Mouse (Mus musculus): ENCODE results near the gene Cyp19a1. TPM values are rescaled to one million over a fixed set of nuclear protein-coding genes. Genes with fewer than 3 reads are reported as not detected.
A peak's percentile ranks its signal among the peaks of the same experiment; 100 is the strongest.

Gene Cyp19a1
- polyA plus RNA-seq, 1 experiment from 2014 or later, result not detected

GRCm38 (mm10) chr9:54279046-54279589, 11.2 kb upstream of the Cyp19a1 start:
- Histone ChIP-seq H3K9me3 (ENCODE audit: control insufficient read depth, low read length) (no peaks in the 10 kb centered on the region), H3K36me3 (ENCODE audit: control insufficient read depth, insufficient read depth, low read length) (no peaks in the 10 kb centered on the region), H3K27me3 (ENCODE audit: control insufficient read depth, insufficient read depth, low read length) (no peaks in the 10 kb centered on the region), H3K4me3 (ENCODE audit: low read depth, low read length) (no peak overlapping the region), H3K27ac (ENCODE audit: low read depth, low read length) (no peak overlapping the region), H3K4me2 (no peak overlapping the region), H3K9ac (ENCODE audit: low read length) (no peak overlapping the region), H3K4me1 (ENCODE audit: control insufficient read depth, insufficient read depth, low read length) (no peaks in the 10 kb centered on the region)
- no peak for ATAC-seq (ENCODE audit: low FRiP score)
- no peak for DNase-seq (ENCODE audit: low spot score, missing footprints)
- WGBS, result 85% methylated on average over 12 of the region's 12 CpGs

GRCm38 (mm10) chr9:54275283-54275682, 7.4 kb upstream of the Cyp19a1 start:
- ATAC-seq (ENCODE audit: low FRiP score), result no peak

GRCm38 (mm10) chr9:54270889-54271288, 3.0 kb upstream of the Cyp19a1 start:
- no peak for ATAC-seq (ENCODE audit: low FRiP score)
- no peak overlapping the region for H3K27ac ChIP-seq (ENCODE audit: low read depth, low read length)
- H3K4me3 ChIP-seq (ENCODE audit: low read depth, low read length), result no peak overlapping the region
- no peak overlapping the region for H3K9ac ChIP-seq (ENCODE audit: low read length)
- no peaks in the 10 kb centered on the region for H3K4me1 ChIP-seq (ENCODE audit: control insufficient read depth, insufficient read depth, low read length)
- no peaks in the 10 kb centered on the region for H3K9me3 ChIP-seq (ENCODE audit: control insufficient read depth, low read length)
- no peak overlapping the region for H3K4me2 ChIP-seq
- no peaks in the 10 kb centered on the region for H3K36me3 ChIP-seq (ENCODE audit: control insufficient read depth, insufficient read depth, low read length)
- WGBS, result 54% methylated on average over 5 of the region's 5 CpGs
- DNase-seq (ENCODE audit: low spot score, missing footprints), result peak; percentile 84
- H3K27me3 ChIP-seq (ENCODE audit: control insufficient read depth, insufficient read depth, low read length), result no peaks in the 10 kb centered on the region

More at GRCm38 (mm10) chr9:54275283-54275682, 7.4 kb upstream of the Cyp19a1 start:
- H3K4me1 ChIP-seq (ENCODE audit: control insufficient read depth, insufficient read depth, low read length), result no peaks in the 10 kb centered on the region
- 85% methylated on average over 4 of the region's 4 CpGs for WGBS
- DNase-seq (ENCODE audit: low spot score, missing footprints), result no peak
- no peak overlapping the region for H3K9ac ChIP-seq (ENCODE audit: low read length)
- H3K27ac ChIP-seq (ENCODE audit: low read depth, low read length), result no peak overlapping the region
- no peaks in the 10 kb centered on the region for H3K36me3 ChIP-seq (ENCODE audit: control insufficient read depth, insufficient read depth, low read length)
- no peak overlapping the region for H3K4me2 ChIP-seq
- H3K9me3 ChIP-seq (ENCODE audit: control insufficient read depth, low read length), result no peaks in the 10 kb centered on the region
- no peaks in the 10 kb centered on the region for H3K27me3 ChIP-seq (ENCODE audit: control insufficient read depth, insufficient read depth, low read length)
- H3K4me3 ChIP-seq (ENCODE audit: low read depth, low read length), result no peak overlapping the region

- Histone ChIP-seq H3K4me3 (ENCODE audit: low read depth, low read length) (no peak overlapping the region), H3K36me3 (ENCODE audit: control insufficient read depth, insufficient read depth, low read length) (no peaks in the 10 kb centered on the region), H3K4me1 (ENCODE audit: control insufficient read depth, insufficient read depth, low read length) (no peaks in the 10 kb centered on the region), H3K27ac (ENCODE audit: low read depth, low read length) (no peak overlapping the region), H3K9me3 (ENCODE audit: control insufficient read depth, low read length) (no peaks in the 10 kb centered on the region), H3K27me3 (ENCODE audit: control insufficient read depth, insufficient read depth, low read length) (no peaks in the 10 kb centered on the region), H3K4me2 (no peak overlapping the region), H3K9ac (ENCODE audit: low read length) (no peak overlapping the region)
- ATAC-seq (ENCODE audit: low FRiP score) (no peak), DNase-seq (ENCODE audit: low spot score, missing footprints) (no peak)
- WGBS, result 84% methylated on average over 6 of the region's 6 CpGs
Measured at GRCm38 (mm10) chr9:54269987-54270386, 2.1 kb upstream of the Cyp19a1 start.

- Histone ChIP-seq H3K4me3 (ENCODE audit: low read depth, low read length) (no peak overlapping the region), H3K9ac (ENCODE audit: low read length) (no peak overlapping the region), H3K27ac (ENCODE audit: low read depth, low read length) (no peak overlapping the region), H3K27me3 (ENCODE audit: control insufficient read depth, insufficient read depth, low read length) (no peaks in the 10 kb centered on the region), H3K9me3 (ENCODE audit: control insufficient read depth, low read length) (no peaks in the 10 kb centered on the region), H3K4me2 (no peak overlapping the region), H3K4me1 (ENCODE audit: control insufficient read depth, insufficient read depth, low read length) (no peaks in the 10 kb centered on the region), H3K36me3 (ENCODE audit: control insufficient read depth, insufficient read depth, low read length) (no peaks in the 10 kb centered on the region)
- DNase-seq (ENCODE audit: low spot score, missing footprints), result no peak
- WGBS, result 90% methylated on average over 4 of the region's 4 CpGs
- no peak for ATAC-seq (ENCODE audit: low FRiP score)
Measured at GRCm38 (mm10) chr9:54264754-54265153, 3.2 kb downstream of the Cyp19a1 start.

GRCm38 (mm10) chr9:54244869-54245665, 22.8 kb downstream of the Cyp19a1 start:
- Histone ChIP-seq H3K4me2 (no peak overlapping the region), H3K9me3 (ENCODE audit: control insufficient read depth, low read length) (no peaks in the 10 kb centered on the region), H3K4me1 (ENCODE audit: control insufficient read depth, insufficient read depth, low read length) (no peaks in the 10 kb centered on the region), H3K4me3 (ENCODE audit: low read depth, low read length) (no peak overlapping the region), H3K27me3 (ENCODE audit: control insufficient read depth, insufficient read depth, low read length) (no peaks in the 10 kb centered on the region), H3K9ac (ENCODE audit: low read length) (no peak overlapping the region), H3K27ac (ENCODE audit: low read depth, low read length) (peak overlapping the region; percentile 48; the same call in 1 of the 2 replicates), H3K36me3 (ENCODE audit: control insufficient read depth, insufficient read depth, low read length) (no peaks in the 10 kb centered on the region)
- ATAC-seq (ENCODE audit: low FRiP score), result no peak
- no peak for DNase-seq (ENCODE audit: low spot score, missing footprints)
- 69% methylated on average over 3 of the region's 3 CpGs for WGBS

GRCm38 (mm10) chr9:54227580-54227979, 40.3 kb downstream of the Cyp19a1 start:
- no peaks in the 10 kb centered on the region for H3K4me1 ChIP-seq (ENCODE audit: control insufficient read depth, insufficient read depth, low read length)
- 59% methylated on average over 6 of the region's 6 CpGs for WGBS
- no peak overlapping the region for H3K4me2 ChIP-seq
- DNase-seq (ENCODE audit: low spot score, missing footprints), result no peak
- ATAC-seq (ENCODE audit: low FRiP score), result no peak
- no peaks in the 10 kb centered on the region for H3K36me3 ChIP-seq (ENCODE audit: control insufficient read depth, insufficient read depth, low read length)
- H3K9me3 ChIP-seq (ENCODE audit: control insufficient read depth, low read length), result no peaks in the 10 kb centered on the region
- H3K27ac ChIP-seq (ENCODE audit: low read depth, low read length), result no peak overlapping the region
- no peak overlapping the region for H3K4me3 ChIP-seq (ENCODE audit: low read depth, low read length)
- no peak overlapping the region for H3K9ac ChIP-seq (ENCODE audit: low read length)
- H3K27me3 ChIP-seq (ENCODE audit: control insufficient read depth, insufficient read depth, low read length), result no peaks in the 10 kb centered on the region

- Histone ChIP-seq H3K4me1 (ENCODE audit: control insufficient read depth, insufficient read depth, low read length) (no peaks in the 10 kb centered on the region), H3K9me3 (ENCODE audit: control insufficient read depth, low read length) (no peaks in the 10 kb centered on the region), H3K27me3 (ENCODE audit: control insufficient read depth, insufficient read depth, low read length) (no peaks in the 10 kb centered on the region), H3K9ac (ENCODE audit: low read length) (no peak overlapping the region), H3K4me2 (no peak overlapping the region), H3K36me3 (ENCODE audit: control insufficient read depth, insufficient read depth, low read length) (no peaks in the 10 kb centered on the region), H3K4me3 (ENCODE audit: low read depth, low read length) (no peak overlapping the region), H3K27ac (ENCODE audit: low read depth, low read length) (no peak overlapping the region)
- ATAC-seq (ENCODE audit: low FRiP score) (no peak), DNase-seq (ENCODE audit: low spot score, missing footprints) (no peak)
- 68% methylated on average over 5 of the region's 5 CpGs for WGBS
Measured at GRCm38 (mm10) chr9:54216511-54216910, 51.4 kb downstream of the Cyp19a1 start.

GRCm38 (mm10) chr9:54214881-54215280, 53.0 kb downstream of the Cyp19a1 start:
- no peak for DNase-seq (ENCODE audit: low spot score, missing footprints)
- Histone ChIP-seq H3K9me3 (ENCODE audit: control insufficient read depth, low read length) (no peaks in the 10 kb centered on the region), H3K27me3 (ENCODE audit: control insufficient read depth, insufficient read depth, low read length) (no peaks in the 10 kb centered on the region), H3K4me1 (ENCODE audit: control insufficient read depth, insufficient read depth, low read length) (no peaks in the 10 kb centered on the region), H3K36me3 (ENCODE audit: control insufficient read depth, insufficient read depth, low read length) (no peaks in the 10 kb centered on the region), H3K4me2 (no peak overlapping the region), H3K9ac (ENCODE audit: low read length) (no peak overlapping the region), H3K4me3 (ENCODE audit: low read depth, low read length) (no peak overlapping the region), H3K27ac (ENCODE audit: low read depth, low read length) (no peak overlapping the region)
- 88% methylated on average over 9 of the region's 9 CpGs for WGBS
- ATAC-seq (ENCODE audit: low FRiP score), result no peak

All from midbrain, embryonic 11.5 days (tissue).